Mouse (Mus musculus): ENCODE data around the gene Nfib.

Gene Nfib

DNA sequence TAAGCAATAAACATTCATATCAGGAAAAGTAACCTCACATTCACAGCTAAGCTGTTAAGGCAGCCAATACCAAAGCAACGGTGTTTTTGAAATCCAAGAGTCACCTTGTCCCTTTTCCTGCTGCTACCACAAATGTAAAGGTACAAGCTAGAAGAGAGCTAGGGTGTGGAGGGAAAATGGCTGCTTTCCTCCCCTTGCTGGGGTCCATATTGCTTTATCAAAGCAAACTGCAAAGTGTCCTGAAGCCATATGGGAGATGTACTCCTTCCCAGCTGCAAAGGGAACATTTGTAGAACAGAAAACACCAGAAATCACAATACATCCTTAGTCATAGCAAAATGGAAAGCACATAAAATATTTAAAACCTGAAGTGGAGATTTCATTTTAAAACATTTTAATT is 456.6 kb downstream of the Nfib start:
- DNase-seq (ENCODE audit: low read depth, low spot score): no peak

DNA sequence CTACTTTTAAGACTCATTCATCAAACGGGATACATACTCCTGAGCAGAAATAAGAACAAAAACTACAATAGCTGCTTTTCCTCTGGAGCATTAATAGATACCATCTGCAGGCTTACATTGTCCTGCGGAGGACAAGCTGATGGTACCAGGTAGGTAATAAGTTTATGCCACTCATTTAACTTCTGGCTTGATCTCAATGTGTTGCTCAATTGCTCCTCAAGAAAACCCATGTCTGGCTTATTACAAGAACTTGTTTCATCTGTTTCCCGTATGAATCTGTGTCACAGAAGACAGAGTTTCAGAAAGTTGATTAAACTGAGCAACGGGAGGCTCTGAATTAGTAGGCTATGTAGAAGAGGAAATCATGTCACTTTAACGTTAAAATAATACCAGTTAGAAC is 457.5 kb downstream of the Nfib start:
- DNase-seq (ENCODE audit: low read depth, low spot score): no peak

DNA sequence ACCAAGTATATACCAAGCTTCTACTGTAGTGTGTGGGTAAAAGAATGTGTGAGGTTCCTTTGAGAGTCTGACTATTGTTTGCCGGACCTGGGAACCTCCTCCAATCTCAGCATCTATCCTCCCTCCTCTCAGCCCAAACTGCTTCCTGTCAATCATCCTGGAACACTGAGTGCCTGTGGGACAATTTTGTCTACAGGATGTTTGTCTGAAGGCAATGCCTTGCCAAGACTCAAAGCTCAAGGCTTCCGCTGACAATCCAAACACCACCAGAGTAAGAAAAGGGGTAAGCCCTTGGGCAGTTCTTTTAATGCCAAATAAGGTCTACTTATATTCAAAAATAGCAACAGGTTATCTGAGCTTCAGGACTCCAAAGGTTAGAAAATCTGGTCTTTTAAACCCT is 459.3 kb downstream of the Nfib start:
- DNase-seq (ENCODE audit: low read depth, low spot score): no peak
